Mouse (Mus musculus) neutrophil, adult 59 days (primary cell): Measurements from ENCODE around the gene Scgb1b29. TPM values are rescaled to one million over a fixed set of nuclear protein-coding genes. Genes with fewer than 3 reads are reported as not detected.

Experiments
- total RNA-seq, 2 experiments: library from RNA; stranded (reverse); gene quantifications; 1 replicate in 1 of 2; 2 replicates in 1 of 2; pipeline ENCODE4 v1.2.4; 2023

The Scgb1b29 gene
- not detected for total RNA-seq

GRCm38 (mm10) chr7:32441241-32441640 lies at the start of gene Scgb1b29:
Gene Scgb1b29 (plus strand): TSS chr7:32441541.

Other genes with a start within 250 kb of the Scgb1b29 start
- not detected for gene Scgb2b11, start 230.4 kb upstream of the Scgb1b29 start, total RNA-seq
- not detected for gene Scgb1b11, start 218.7 kb upstream of the Scgb1b29 start, total RNA-seq
- not detected for gene Scgb2b12, start 114.3 kb upstream of the Scgb1b29 start, total RNA-seq
- not detected for gene Scgb1b12, start 107.4 kb upstream of the Scgb1b29 start, total RNA-seq